Comparison of ENCODE assay signal across 13 mouse cellular contexts in genomic region chr9:46082381-46082821, GRCm38 (mm10).
DNase-seq lines count a peak whose midpoint lies in the region; ATAC-seq and TF ChIP-seq lines count a peak whose summit lies in the region.
"Had no signal": no experiment of that assay in that cellular context is flagged by ENCODE, and none has a peak within 500 bp of the region (broad histone marks: within the 10 kb centered on the region; RNA-seq: fewer than 3 reads in every experiment).

No protein-coding gene starts in this region.

- H3K27me3 ChIP-seq in lung, postnatal 0 days (replicated peaks; ENCODE audit: insufficient read depth, low read length), result no peaks in the 10 kb centered on the region
- H3K27me3 ChIP-seq: CH12.LX; stomach, embryonic 15.5 days had no signal

- no peak overlapping the region for H3K4me3 ChIP-seq in lung, postnatal 0 days (ENCODE audit: low read depth, low read length)
- no peak overlapping the region for H3K4me3 ChIP-seq in lung, adult 2 months (replicated peaks; ENCODE audit: extremely low read depth, low read depth, low read length)
- H3K4me3 ChIP-seq: limb, embryonic 10.5 days; stomach, embryonic 15.5 days had no signal

- no peak for TF ChIP-seq EP300 in lung, postnatal 0 days (IDR thresholded peaks at IDR 0.05)

- H3K9ac ChIP-seq in lung, postnatal 0 days (replicated peaks; ENCODE audit: low read depth), result no peak overlapping the region
- H3K9ac ChIP-seq: stomach, embryonic 15.5 days had no signal

- ATAC-seq in frontal cortex, adult (ENCODE audit: low TSS enrichment), result peak; percentile 82
- ATAC-seq in lung, postnatal 0 days, result peak; percentile 25
- ATAC-seq: hindbrain, embryonic 16.5 days had no signal

- H3K27ac ChIP-seq in lung, postnatal 0 days (ENCODE audit: low read length), result no peak overlapping the region
- H3K27ac ChIP-seq: limb, embryonic 10.5 days; stomach, embryonic 15.5 days had no signal

- peaks cover 16% of the 10 kb centered on the region; the same call in 1 of the 2 replicates for H3K4me1 ChIP-seq in lung, postnatal 0 days (ENCODE audit: insufficient read depth, low read depth, low read length)
- peaks cover 7% of the 10 kb centered on the region for H3K4me1 ChIP-seq in lung, adult 2 months (ENCODE audit: control insufficient read depth, insufficient read depth, low read length)

- no peak for DNase-seq in frontal cortex, postnatal 25 days (ENCODE audit: low spot score in 2 of 2)
- no peak for DNase-seq in lung, postnatal 0 days (ENCODE audit: low spot score)
- DNase-seq in lung, adult 2 months, result no peak
- DNase-seq in cerebellum, postnatal 36 days, result peak; percentile 40 to 41
- peak; percentile 48 to 68 for DNase-seq in right cerebral cortex, postnatal 10 days (ENCODE audit: low spot score in 2 of 2)
- no peak for DNase-seq in T-cell, adult 2 months (ENCODE audit: low spot score)
- DNase-seq: kidney, postnatal 10 days; lung, postnatal 14 days had no signal

- no peak for TF ChIP-seq POLR2A in lung, adult 2 months (IDR thresholded peaks at IDR 0.05; ENCODE audit: borderline replicate concordance, extremely low read depth, low read depth, low read length)

- H3K4me2 ChIP-seq in lung, postnatal 0 days (replicated peaks; ENCODE audit: low read depth, low read length), result no peak overlapping the region
- H3K4me2 ChIP-seq: stomach, embryonic 15.5 days had no signal

- H3K9me3 ChIP-seq in lung, postnatal 0 days (ENCODE audit: low read length), result no peaks in the 10 kb centered on the region
- H3K9me3 ChIP-seq: limb, embryonic 10.5 days; stomach, embryonic 15.5 days had no signal

- TF ChIP-seq CTCF in lung, postnatal 0 days (IDR thresholded peaks at IDR 0.05), result no peak
- no peak for TF ChIP-seq CTCF in lung, adult 2 months (IDR thresholded peaks at IDR 0.05; ENCODE audit: insufficient read depth, low read length)

- WGBS in lung, postnatal 0 days, result 46% methylated on average over 6 of the region's 6 CpGs
- WGBS in lung, adult 2 months, result 32% methylated on average over 6 of the region's 6 CpGs

- no peaks in the 10 kb centered on the region for H3K36me3 ChIP-seq in lung, postnatal 0 days (ENCODE audit: insufficient read depth, low read length)
- H3K36me3 ChIP-seq: stomach, embryonic 15.5 days had no signal

Comparison
In these comparisons a context has a peak if more than half of its experiments do, and no peak if none do; other contexts are left out.
1. DNase-seq: peak in cerebellum, postnatal 36 days (2 of 2) and right cerebral cortex, postnatal 10 days (2 of 2); none in frontal cortex, postnatal 25 days (0 of 2), lung, postnatal 0 days (single experiment), lung, adult 2 months (single experiment) and T-cell, adult 2 months (single experiment).